Mouse (Mus musculus): ENCODE measurements around the gene Asgr2. TPM values are rescaled to one million over a fixed set of nuclear protein-coding genes. Genes with fewer than 3 reads are reported as not detected.

Asgr2 gene
- not detected in 2 replicates for polyA plus RNA-seq (2014; fragmentation: Nextera tagmentation; extraction: Ambion mirVana)

DNA sequence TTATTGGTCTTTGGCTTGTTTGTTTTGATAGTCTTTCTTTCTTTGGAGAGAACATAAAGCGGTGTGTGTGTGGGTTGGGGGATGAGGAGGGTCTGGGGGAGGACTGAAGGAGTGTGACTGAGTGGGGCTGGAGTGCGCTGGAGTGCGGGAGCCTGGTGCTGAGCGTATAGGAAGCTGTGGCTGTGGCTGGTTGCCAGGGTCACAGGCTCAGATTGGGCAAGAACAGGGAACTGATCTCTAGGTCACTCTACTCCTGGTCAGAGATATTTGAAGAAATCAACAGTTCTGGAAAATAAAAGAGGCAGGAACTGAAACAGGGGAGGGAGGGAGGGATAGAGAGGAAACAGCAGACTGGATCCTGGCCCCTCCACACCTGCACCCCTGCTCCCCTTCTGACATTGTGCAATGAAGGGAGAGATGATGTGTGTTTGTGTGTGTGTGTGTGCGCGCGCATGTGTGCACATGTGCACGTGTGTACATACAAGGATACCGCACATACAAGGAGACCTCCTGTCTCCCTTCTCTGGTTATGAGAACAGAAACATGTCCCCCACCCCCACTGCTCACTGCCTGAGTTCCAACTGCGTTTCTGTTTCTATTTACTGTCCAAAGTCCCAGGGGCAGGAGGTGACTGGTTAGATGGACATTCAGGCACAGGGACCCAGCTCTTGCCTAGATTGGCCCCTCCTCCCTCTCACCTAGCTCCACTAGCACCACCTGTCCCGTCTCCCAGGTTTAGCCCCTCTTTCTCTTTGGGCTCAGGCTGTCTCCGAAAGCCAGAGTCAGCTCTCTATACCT, at the start of gene Asgr2:
Gene Asgr2, plus strand, starts transcription at position 659 of the 798 bp plus-strand sequence.
- no peak within 1 kb of the TSS for H3K4me2 ChIP-seq (ENCODE audit: low read length)
- no peaks in the 10 kb centered on the region for H3K27me3 ChIP-seq (replicated peaks; ENCODE audit: control insufficient read depth, insufficient read depth, low read length)
- H3K27ac ChIP-seq (ENCODE audit: low read depth, low read length), result no peak within 1 kb of the TSS
- no peaks in the 10 kb centered on the region for H3K4me1 ChIP-seq (ENCODE audit: control insufficient read depth, insufficient read depth, low read length)
- H3K9me3 ChIP-seq (replicated peaks; ENCODE audit: control insufficient read depth, low read length), result no peaks in the 10 kb centered on the region
- ATAC-seq (no peak), DNase-seq (ENCODE audit: low spot score) (no peak)
- no peak within 1 kb of the TSS for H3K4me3 ChIP-seq (ENCODE audit: low read depth, low read length)
- no peak within 1 kb of the TSS for H3K9ac ChIP-seq (ENCODE audit: low read length)
- WGBS, result 81% methylated on average over 12 of the region's 12 CpGs
- H3K36me3 ChIP-seq (ENCODE audit: control insufficient read depth, insufficient read depth, low read length), result no peaks in the 10 kb centered on the region

DNA sequence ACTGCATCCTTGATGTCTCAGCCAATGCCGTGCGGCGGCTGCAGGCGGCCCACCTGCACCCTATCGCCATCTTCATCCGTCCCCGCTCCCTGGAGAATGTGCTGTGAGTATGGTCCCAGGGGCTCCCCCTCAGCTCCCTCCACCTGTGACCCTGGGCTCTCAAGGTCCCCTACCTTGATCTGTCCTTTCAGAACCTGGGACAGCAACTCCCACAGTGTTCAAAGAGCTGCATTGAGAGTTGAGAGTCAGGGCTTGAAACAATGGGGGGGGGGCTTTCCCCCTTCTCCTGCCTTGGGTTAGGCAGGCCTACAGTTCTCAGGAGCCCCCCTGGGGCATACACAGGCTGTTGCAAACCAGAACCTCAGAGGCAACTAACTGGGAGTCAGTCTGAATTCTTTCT, 48.8 kb upstream of the Asgr2 start:
- Histone ChIP-seq H3K36me3 (ENCODE audit: control insufficient read depth, insufficient read depth, low read length) (peaks cover 69% of the 10 kb centered on the region), H3K27ac (ENCODE audit: low read depth, low read length) (no peak overlapping the region), H3K9ac (ENCODE audit: low read length) (no peak overlapping the region), H3K4me3 (ENCODE audit: low read depth, low read length) (no peak overlapping the region), H3K4me2 (ENCODE audit: low read length) (no peak overlapping the region), H3K4me1 (ENCODE audit: control insufficient read depth, insufficient read depth, low read length) (no peaks in the 10 kb centered on the region), H3K9me3 (replicated peaks; ENCODE audit: control insufficient read depth, low read length) (no peaks in the 10 kb centered on the region), H3K27me3 (replicated peaks; ENCODE audit: control insufficient read depth, insufficient read depth, low read length) (no peaks in the 10 kb centered on the region)
- no peak for DNase-seq (ENCODE audit: low spot score)
- ATAC-seq, result no peak
- WGBS, result 86% methylated on average over 7 of the region's 7 CpGs

- ATAC-seq (no peak), DNase-seq (ENCODE audit: low spot score) (no peak)
- no peak overlapping the region for H3K4me2 ChIP-seq (ENCODE audit: low read length)
- no peaks in the 10 kb centered on the region for H3K4me1 ChIP-seq (ENCODE audit: control insufficient read depth, insufficient read depth, low read length)
- H3K9ac ChIP-seq (ENCODE audit: low read length), result no peak overlapping the region
- H3K9me3 ChIP-seq (replicated peaks; ENCODE audit: control insufficient read depth, low read length), result no peaks in the 10 kb centered on the region
- H3K36me3 ChIP-seq (ENCODE audit: control insufficient read depth, insufficient read depth, low read length), result peaks cover 55% of the 10 kb centered on the region
- H3K27ac ChIP-seq (ENCODE audit: low read depth, low read length), result no peak overlapping the region
- H3K4me3 ChIP-seq (ENCODE audit: low read depth, low read length), result no peak overlapping the region
- H3K27me3 ChIP-seq (replicated peaks; ENCODE audit: control insufficient read depth, insufficient read depth, low read length), result no peaks in the 10 kb centered on the region
- WGBS, result 42% methylated on average over 9 of the region's 9 CpGs
Observed at GRCm38 (mm10) chr11:70045435-70045834, 47.0 kb upstream of the Asgr2 start.

GRCm38 (mm10) chr11:70049366-70049765, 43.1 kb upstream of the Asgr2 start:
- H3K9ac ChIP-seq (ENCODE audit: low read length), result no peak overlapping the region
- H3K4me2 ChIP-seq (ENCODE audit: low read length), result no peak overlapping the region
- H3K27ac ChIP-seq (ENCODE audit: low read depth, low read length), result no peak overlapping the region
- 64% methylated on average over 6 of the region's 6 CpGs for WGBS
- ATAC-seq (0 out of 2 replicates have a peak, but pooled peaks have one; percentile 20), DNase-seq (ENCODE audit: low spot score) (no peak)
- H3K27me3 ChIP-seq (replicated peaks; ENCODE audit: control insufficient read depth, insufficient read depth, low read length), result no peaks in the 10 kb centered on the region
- H3K4me1 ChIP-seq (ENCODE audit: control insufficient read depth, insufficient read depth, low read length), result no peaks in the 10 kb centered on the region
- H3K4me3 ChIP-seq (ENCODE audit: low read depth, low read length), result no peak overlapping the region
- H3K9me3 ChIP-seq (replicated peaks; ENCODE audit: control insufficient read depth, low read length), result no peaks in the 10 kb centered on the region
- H3K36me3 ChIP-seq (ENCODE audit: control insufficient read depth, insufficient read depth, low read length), result peaks cover 16% of the 10 kb centered on the region

DNA sequence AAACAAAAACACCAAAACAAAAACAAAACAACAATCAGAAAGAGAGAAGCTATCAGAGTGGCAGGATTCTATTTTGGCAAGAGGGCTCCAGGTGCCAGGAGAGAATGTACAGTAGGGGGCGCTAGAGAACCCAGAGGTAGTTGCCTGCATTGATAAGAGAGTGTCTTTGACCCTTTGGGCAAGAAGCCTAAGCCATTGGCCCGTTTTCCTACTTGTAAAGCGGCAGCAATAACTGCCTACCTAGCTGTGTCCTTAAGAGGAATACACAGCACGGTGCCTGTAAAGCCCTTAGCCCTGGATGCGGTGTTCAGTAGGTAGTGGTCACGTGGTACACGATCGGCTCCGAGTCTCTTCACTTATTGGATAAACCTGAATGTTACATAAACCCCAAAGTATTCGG, 42.6 kb upstream of the Asgr2 start:
- ATAC-seq (no peak), DNase-seq (ENCODE audit: low spot score) (no peak)
- 63% methylated on average over 10 of the region's 10 CpGs for WGBS

DNA sequence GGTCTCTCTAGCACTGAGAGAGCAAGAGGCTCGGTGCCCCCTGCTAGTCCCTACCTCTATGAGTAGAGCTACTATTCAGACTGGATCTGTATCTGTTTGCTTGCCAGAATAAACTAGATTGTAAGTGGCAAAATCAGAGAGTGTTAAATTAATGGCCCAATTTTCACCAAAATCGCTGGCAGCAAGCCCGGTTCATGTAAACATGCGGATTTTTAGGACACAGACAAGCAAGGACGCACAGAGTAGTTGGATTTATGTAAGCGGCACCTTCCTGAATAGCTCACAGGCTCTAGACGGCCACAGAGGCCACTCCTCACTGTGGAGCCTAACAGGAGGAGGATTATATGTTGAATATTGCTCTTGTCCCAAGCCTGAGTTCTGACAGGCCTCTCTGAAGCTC, 39.3 kb upstream of the Asgr2 start:
- Histone ChIP-seq H3K4me2 (ENCODE audit: low read length) (no peak overlapping the region), H3K4me3 (ENCODE audit: low read depth, low read length) (no peak overlapping the region), H3K36me3 (ENCODE audit: control insufficient read depth, insufficient read depth, low read length) (no peaks in the 10 kb centered on the region), H3K9ac (ENCODE audit: low read length) (no peak overlapping the region), H3K27me3 (replicated peaks; ENCODE audit: control insufficient read depth, insufficient read depth, low read length) (no peaks in the 10 kb centered on the region), H3K27ac (ENCODE audit: low read depth, low read length) (no peak overlapping the region), H3K4me1 (ENCODE audit: control insufficient read depth, insufficient read depth, low read length) (no peaks in the 10 kb centered on the region), H3K9me3 (replicated peaks; ENCODE audit: control insufficient read depth, low read length) (no peaks in the 10 kb centered on the region)
- no peak for ATAC-seq
- DNase-seq (ENCODE audit: low spot score), result no peak
- WGBS, result 65% methylated on average over 7 of the region's 7 CpGs

More for the DNA sequence above, 42.6 kb upstream of the Asgr2 start:
- H3K9me3 ChIP-seq (replicated peaks; ENCODE audit: control insufficient read depth, low read length), result no peaks in the 10 kb centered on the region
- H3K9ac ChIP-seq (ENCODE audit: low read length), result no peak overlapping the region
- H3K27me3 ChIP-seq (replicated peaks; ENCODE audit: control insufficient read depth, insufficient read depth, low read length), result no peaks in the 10 kb centered on the region
- no peaks in the 10 kb centered on the region for H3K4me1 ChIP-seq (ENCODE audit: control insufficient read depth, insufficient read depth, low read length)
- peaks cover 12% of the 10 kb centered on the region for H3K36me3 ChIP-seq (ENCODE audit: control insufficient read depth, insufficient read depth, low read length)
- H3K4me2 ChIP-seq (ENCODE audit: low read length), result no peak overlapping the region
- H3K27ac ChIP-seq (ENCODE audit: low read depth, low read length), result no peak overlapping the region
- no peak overlapping the region for H3K4me3 ChIP-seq (ENCODE audit: low read depth, low read length)

DNA sequence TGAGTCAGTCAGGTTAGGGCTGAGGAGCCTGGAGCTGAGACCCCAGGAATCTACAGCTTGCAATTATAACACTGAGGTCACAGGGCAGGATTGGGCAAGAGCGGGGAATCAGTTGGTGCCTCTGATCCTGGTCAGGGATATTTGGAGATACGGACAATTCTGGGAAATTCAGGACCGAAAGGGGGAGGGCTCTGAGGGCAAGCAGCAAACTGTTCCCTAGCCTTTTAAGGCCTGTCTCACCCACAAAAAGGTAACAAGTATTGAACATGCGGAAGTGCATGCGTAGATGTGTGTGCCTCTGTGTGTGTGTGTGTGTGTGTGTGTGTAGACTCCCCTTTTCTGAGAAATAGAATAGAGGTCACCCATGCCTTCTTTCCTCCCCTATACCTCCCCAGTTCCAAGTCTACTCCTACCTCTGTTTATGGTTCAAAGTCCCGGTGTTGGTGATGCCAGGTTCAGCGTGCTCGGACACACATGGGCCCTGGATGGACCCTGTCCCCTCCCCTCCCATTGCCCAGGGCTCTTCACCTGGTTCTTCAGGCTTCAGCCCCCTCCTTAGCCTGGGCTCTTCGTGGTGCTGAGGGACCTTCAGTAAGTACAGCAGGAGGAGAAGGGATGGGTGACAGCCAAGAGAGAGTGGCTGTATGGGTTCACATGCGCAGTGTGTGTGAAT, 38.4 kb upstream of the Asgr2 start, which contains the start of gene Asgr1:
Gene Asgr1, plus strand, starts transcription at position 188 of the 673 bp plus-strand sequence.
- Histone ChIP-seq H3K9me3 (replicated peaks; ENCODE audit: control insufficient read depth, low read length) (no peaks in the 10 kb centered on the region), H3K27ac (ENCODE audit: low read depth, low read length) (no peak within 1 kb of the TSS), H3K9ac (ENCODE audit: low read length) (no peak within 1 kb of the TSS), H3K4me1 (ENCODE audit: control insufficient read depth, insufficient read depth, low read length) (no peaks in the 10 kb centered on the region), H3K36me3 (ENCODE audit: control insufficient read depth, insufficient read depth, low read length) (no peaks in the 10 kb centered on the region), H3K4me2 (ENCODE audit: low read length) (no peak within 1 kb of the TSS), H3K27me3 (replicated peaks; ENCODE audit: control insufficient read depth, insufficient read depth, low read length) (no peaks in the 10 kb centered on the region), H3K4me3 (ENCODE audit: low read depth, low read length) (no peak within 1 kb of the TSS)
- 86% methylated on average over 10 of the region's 10 CpGs for WGBS
- no peak for ATAC-seq
- no peak for DNase-seq (ENCODE audit: low spot score)

GRCm38 (mm10) chr11:70055618-70056214, 36.7 kb upstream of the Asgr2 start:
- no peaks in the 10 kb centered on the region for H3K4me1 ChIP-seq (ENCODE audit: control insufficient read depth, insufficient read depth, low read length)
- H3K4me2 ChIP-seq (ENCODE audit: low read length), result 0 out of 2 replicates have a peak overlapping the region, but pooled peaks have one; percentile 20
- H3K9me3 ChIP-seq (replicated peaks; ENCODE audit: control insufficient read depth, low read length), result no peaks in the 10 kb centered on the region
- no peak overlapping the region for H3K27ac ChIP-seq (ENCODE audit: low read depth, low read length)
- no peak overlapping the region for H3K4me3 ChIP-seq (ENCODE audit: low read depth, low read length)
- WGBS, result 23% methylated on average over 18 of the region's 18 CpGs
- no peak overlapping the region for H3K9ac ChIP-seq (ENCODE audit: low read length)
- DNase-seq (ENCODE audit: low spot score), result peak; percentile 77
- peak; percentile 65; the same call in 1 of the 2 replicates for ATAC-seq
- no peaks in the 10 kb centered on the region for H3K36me3 ChIP-seq (ENCODE audit: control insufficient read depth, insufficient read depth, low read length)
- no peaks in the 10 kb centered on the region for H3K27me3 ChIP-seq (replicated peaks; ENCODE audit: control insufficient read depth, insufficient read depth, low read length)

Measured in forebrain, embryonic 14.5 days (tissue).